Mouse (Mus musculus) limb, embryonic 10.5 days (tissue): ENCODE measurements around the gene Jdp2. TPM values are rescaled to one million over a fixed set of nuclear protein-coding genes. Genes with fewer than 3 reads are reported as not detected.
A peak's percentile ranks its signal among the peaks of the same experiment; 100 is the strongest.

Experiments
- DNase-seq: peaks from one replicate; pipeline ENCODE4 v3.0.0-alpha.2; 2017; ENCODE audit warnings: low spot score
- H3K27ac ChIP-seq: fragments of 300-500 bp; sonication (generic); 2 replicates; pipeline ENCODE4 v1.5.1; 2016; ENCODE audit warnings: mild to moderate bottlenecking
- H3K27me3 ChIP-seq: fragments of 300-500 bp; sonication (generic); 2 replicates; pipeline ENCODE4 v1.6.1; 2016; ENCODE audit warnings: low read depth, mild to moderate bottlenecking; ENCODE audit not compliant: poor library complexity, severe bottlenecking
- H3K36me3 ChIP-seq: fragments of 300-500 bp; sonication (generic); 2 replicates; pipeline ENCODE4 v1.6.1; 2016; ENCODE audit warnings: mild to moderate bottlenecking, moderate library complexity
- H3K4me1 ChIP-seq: fragments of 300-500 bp; sonication (generic); 2 replicates; pipeline ENCODE4 v1.6.1; 2016
- H3K4me3 ChIP-seq: fragments of 300-500 bp; sonication (generic); 2 replicates; pipeline ENCODE4 v1.5.1; 2016; ENCODE audit warnings: mild to moderate bottlenecking, moderate library complexity
- H3K9me3 ChIP-seq: fragments of 300-500 bp; sonication (generic); replicated peaks from 2 replicates; pipeline ENCODE4 v1.6.1; 2016; ENCODE audit warnings: mild to moderate bottlenecking
- WGBS: fragments of 180-500 bp; shearing (Covaris S2); methylation state at CpG from one replicate; pipeline ENCODE4 v1.1.7; 2016; 5-methylcytosine and 5-hydroxymethylcytosine counted together
- polyA plus RNA-seq: library from polyadenylated mRNA; unstranded; fragments of >200 nt; fragmentation: Nextera tagmentation; extraction: Ambion mirVana; gene quantifications from 2 replicates; pipeline ENCODE4 v1.2.1, GENCODE M21; 2016

Gene Jdp2
- polyA plus RNA-seq, 1 experiment from 2014 or later, result not detected

- no peaks in the 10 kb centered on the region for H3K36me3 ChIP-seq
- WGBS, result 86% methylated on average over 7 of the region's 7 CpGs
Measured at GRCm38 (mm10) chr12:85624652-85625051, 25.8 kb downstream of the Jdp2 start.

GRCm38 (mm10) chr12:85625852-85626251, 27.0 kb downstream of the Jdp2 start:
- no peaks in the 10 kb centered on the region for H3K9me3 ChIP-seq
- DNase-seq, result no peak
- peak overlapping the region; percentile 19; the same call in 1 of the 2 replicates for H3K27ac ChIP-seq
- 43% methylated on average over 5 of the region's 5 CpGs for WGBS
- H3K36me3 ChIP-seq, result no peaks in the 10 kb centered on the region
- H3K27me3 ChIP-seq, result no peaks in the 10 kb centered on the region
- H3K4me3 ChIP-seq, result no peak overlapping the region
- H3K4me1 ChIP-seq, result peaks cover 20% of the 10 kb centered on the region

More at GRCm38 (mm10) chr12:85624652-85625051, 25.8 kb downstream of the Jdp2 start:
- no peaks in the 10 kb centered on the region for H3K27me3 ChIP-seq
- H3K27ac ChIP-seq, result no peak overlapping the region
- DNase-seq, result no peak
- H3K9me3 ChIP-seq, result no peaks in the 10 kb centered on the region
- H3K4me1 ChIP-seq, result peaks cover 22% of the 10 kb centered on the region
- H3K4me3 ChIP-seq, result no peak overlapping the region

- Histone ChIP-seq H3K4me3 (no peak overlapping the region), H3K4me1 (peaks cover 14% of the 10 kb centered on the region), H3K27me3 (no peaks in the 10 kb centered on the region), H3K9me3 (no peaks in the 10 kb centered on the region), H3K27ac (peak overlapping the region; percentile 30; the same call in 1 of the 2 replicates), H3K36me3 (no peaks in the 10 kb centered on the region)
- WGBS, result 76% methylated on average over 21 of the region's 21 CpGs
- DNase-seq, result no peak
Measured at GRCm38 (mm10) chr12:85629661-85630481, 31.0 kb downstream of the Jdp2 start.

GRCm38 (mm10) chr12:85631196-85631595, 32.4 kb downstream of the Jdp2 start:
- Histone ChIP-seq H3K9me3 (no peaks in the 10 kb centered on the region), H3K4me3 (no peak overlapping the region), H3K36me3 (no peaks in the 10 kb centered on the region), H3K4me1 (peaks cover 7% of the 10 kb centered on the region), H3K27ac (no peak overlapping the region), H3K27me3 (no peaks in the 10 kb centered on the region)
- DNase-seq, result no peak
- WGBS, result 73% methylated on average over 4 of the region's 4 CpGs

GRCm38 (mm10) chr12:85632321-85632720, 33.5 kb downstream of the Jdp2 start:
- H3K27me3 ChIP-seq, result no peaks in the 10 kb centered on the region
- no peaks in the 10 kb centered on the region for H3K9me3 ChIP-seq
- H3K4me3 ChIP-seq, result no peak overlapping the region
- WGBS, result 93% methylated on average over 10 of the region's 10 CpGs
- no peak for DNase-seq
- H3K36me3 ChIP-seq, result no peaks in the 10 kb centered on the region
- no peak overlapping the region for H3K27ac ChIP-seq
- peaks cover 6% of the 10 kb centered on the region; the same call in 1 of the 2 replicates for H3K4me1 ChIP-seq

GRCm38 (mm10) chr12:85637932-85638331, 39.1 kb downstream of the Jdp2 start:
- Histone ChIP-seq H3K27ac (no peak overlapping the region), H3K27me3 (no peaks in the 10 kb centered on the region), H3K4me3 (no peak overlapping the region), H3K9me3 (no peaks in the 10 kb centered on the region), H3K4me1 (peaks cover 6% of the 10 kb centered on the region; the same call in 1 of the 2 replicates), H3K36me3 (no peaks in the 10 kb centered on the region)
- 84% methylated on average over 9 of the region's 9 CpGs for WGBS
- DNase-seq, result no peak

- Histone ChIP-seq H3K27me3 (no peaks in the 10 kb centered on the region), H3K36me3 (no peaks in the 10 kb centered on the region), H3K9me3 (no peaks in the 10 kb centered on the region), H3K4me3 (no peak overlapping the region), H3K4me1 (peaks cover 6% of the 10 kb centered on the region; the same call in 1 of the 2 replicates), H3K27ac (no peak overlapping the region)
- WGBS, result 80% methylated on average over 20 of the region's 20 CpGs
- peak; percentile 26 for DNase-seq
Measured at GRCm38 (mm10) chr12:85638541-85639325, 39.9 kb downstream of the Jdp2 start.

GRCm38 (mm10) chr12:85639326-85640008, 40.6 kb downstream of the Jdp2 start:
- no peak for DNase-seq
- Histone ChIP-seq H3K4me3 (no peak overlapping the region), H3K27me3 (no peaks in the 10 kb centered on the region), H3K36me3 (no peaks in the 10 kb centered on the region), H3K4me1 (peaks cover 11% of the 10 kb centered on the region; the same call in 1 of the 2 replicates), H3K27ac (no peak overlapping the region), H3K9me3 (no peaks in the 10 kb centered on the region)
- WGBS, result 87% methylated on average over 12 of the region's 12 CpGs

GRCm38 (mm10) chr12:85640852-85641563, 42.2 kb downstream of the Jdp2 start:
- Histone ChIP-seq H3K4me3 (no peak overlapping the region), H3K9me3 (no peaks in the 10 kb centered on the region), H3K36me3 (no peaks in the 10 kb centered on the region), H3K4me1 (peaks cover 11% of the 10 kb centered on the region; the same call in 1 of the 2 replicates), H3K27me3 (no peaks in the 10 kb centered on the region), H3K27ac (peak overlapping the region; percentile 21; the same call in 1 of the 2 replicates)
- no peak for DNase-seq
- 83% methylated on average over 10 of the region's 10 CpGs for WGBS

GRCm38 (mm10) chr12:85641564-85641931, 42.7 kb downstream of the Jdp2 start:
- H3K9me3 ChIP-seq, result no peaks in the 10 kb centered on the region
- peak overlapping the region; percentile 21; the same call in 1 of the 2 replicates for H3K27ac ChIP-seq
- H3K4me3 ChIP-seq, result no peak overlapping the region
- WGBS, result 62% methylated on average over 4 of the region's 4 CpGs
- peaks cover 11% of the 10 kb centered on the region; the same call in 1 of the 2 replicates for H3K4me1 ChIP-seq
- no peaks in the 10 kb centered on the region for H3K36me3 ChIP-seq
- DNase-seq, result no peak
- no peaks in the 10 kb centered on the region for H3K27me3 ChIP-seq

GRCm38 (mm10) chr12:85643735-85644134, 44.9 kb downstream of the Jdp2 start:
- no peak for DNase-seq
- 76% methylated on average over 5 of the region's 5 CpGs for WGBS
- H3K27ac ChIP-seq, result no peak overlapping the region
- H3K9me3 ChIP-seq, result no peaks in the 10 kb centered on the region
- H3K36me3 ChIP-seq, result no peaks in the 10 kb centered on the region
- H3K4me3 ChIP-seq, result no peak overlapping the region
- H3K27me3 ChIP-seq, result no peaks in the 10 kb centered on the region
- H3K4me1 ChIP-seq, result peaks cover 11% of the 10 kb centered on the region; the same call in 1 of the 2 replicates

GRCm38 (mm10) chr12:85645664-85646063, 46.8 kb downstream of the Jdp2 start:
- no peaks in the 10 kb centered on the region for H3K27me3 ChIP-seq
- no peak overlapping the region for H3K4me3 ChIP-seq
- no peak for DNase-seq
- peaks cover 11% of the 10 kb centered on the region; the same call in 1 of the 2 replicates for H3K4me1 ChIP-seq
- H3K27ac ChIP-seq, result no peak overlapping the region
- H3K9me3 ChIP-seq, result no peaks in the 10 kb centered on the region
- WGBS, result 86% methylated on average over 4 of the region's 4 CpGs
- H3K36me3 ChIP-seq, result no peaks in the 10 kb centered on the region
